Mouse (Mus musculus): ENCODE data around the gene Robo1.

GRCm38 (mm10) chr16:72874934-72875732, 567.0 kb downstream of the Robo1 start:
- TF ChIP-seq GATA2 (IDR thresholded peaks at IDR 0.05; ENCODE audit: borderline replicate concordance, low read depth, low read length) (no peak), CTCF (IDR thresholded peaks at IDR 0.05; ENCODE audit: low read depth, low read length) (no peak), GATA1 (IDR thresholded peaks at IDR 0.05; ENCODE audit: borderline replicate concordance, low read length) (no peak), TAL1 (conservative IDR thresholded peaks at IDR 0.05; ENCODE audit: low read depth, low read length) (no peak)
